Mouse (Mus musculus) embryonic fibroblast, embryonic 13.5 days (primary cell): Measurements from ENCODE around the gene Srsf1.

ENCODE experiments used
- CTCF ChIP-seq: IDR thresholded peaks from 2 replicates; pipeline ENCODE4 v1.5.1; 2011; ENCODE audit warnings: mild to moderate bottlenecking, control low read depth, low read length, moderate library complexity, borderline replicate concordance; ENCODE audit not compliant: insufficient read depth
- POLR2A ChIP-seq: IDR thresholded peaks from 2 replicates; pipeline ENCODE4 v1.6.1; 2011; ENCODE audit warnings: low read depth, mild to moderate bottlenecking, control low read depth, low read length, moderate library complexity

- TF ChIP-seq CTCF (no peak), POLR2A (no peak)
These were observed 44.8 kb downstream of the Srsf1 start for GRCm38 (mm10) chr11:88091949-88092348.
